Mouse (Mus musculus): Measurements from ENCODE around the gene Eif3b. TPM values are rescaled to one million over a fixed set of nuclear protein-coding genes. Genes with fewer than 3 reads are reported as not detected.
"Not testable (repeated sequence)": the region's sequence is repeated elsewhere in the genome, so short reads cannot be mapped to it uniquely, and the experiment has no call there.

Gene Eif3b
- total RNA-seq, 2 experiments from 2014 or later: 43.6 to 110 TPM

DNA sequence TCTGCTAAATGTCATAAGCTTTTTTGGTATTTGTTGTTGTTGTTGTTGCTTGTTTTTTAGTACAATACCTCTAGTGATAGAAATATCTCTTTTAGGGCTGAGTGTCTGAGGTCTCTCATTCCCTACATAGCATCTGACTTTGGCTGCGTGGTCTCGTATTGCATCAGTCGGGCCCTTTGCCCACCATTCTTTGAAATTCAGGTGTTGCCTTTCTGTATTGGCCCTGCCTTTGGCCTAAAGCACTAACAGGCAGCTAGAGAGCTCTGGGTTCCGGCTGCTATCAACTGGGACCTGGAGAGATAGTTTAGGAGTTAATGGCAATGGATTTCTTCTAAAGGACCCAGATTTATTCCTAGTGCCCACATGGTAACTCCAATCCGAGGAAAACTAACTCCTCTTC, 27.1 kb upstream of the Eif3b start:
- ATAC-seq (replicated peaks; ENCODE audit: low FRiP score, poor library complexity, severe bottlenecking): no peak

DNA sequence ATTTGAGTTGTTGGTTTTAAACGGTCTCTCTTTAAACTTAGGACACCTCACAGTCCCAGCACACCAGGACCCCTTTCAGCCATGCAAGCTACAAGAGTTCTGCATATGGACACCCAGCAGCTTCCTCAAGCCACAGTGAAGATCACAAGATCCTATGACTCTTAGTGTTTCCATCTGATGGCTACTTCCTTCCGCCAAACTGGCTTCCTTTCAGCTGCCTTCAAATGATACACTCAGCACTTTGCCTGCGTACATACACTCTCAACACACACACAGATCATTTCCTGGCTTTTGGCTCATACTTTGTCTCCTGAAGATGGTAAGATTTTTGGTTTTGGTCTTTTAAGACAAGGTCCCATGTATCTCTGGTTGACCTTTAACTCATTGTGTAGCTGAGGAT, 26.4 kb upstream of the Eif3b start:
- ATAC-seq (replicated peaks; ENCODE audit: low FRiP score, poor library complexity, severe bottlenecking): no peak

DNA sequence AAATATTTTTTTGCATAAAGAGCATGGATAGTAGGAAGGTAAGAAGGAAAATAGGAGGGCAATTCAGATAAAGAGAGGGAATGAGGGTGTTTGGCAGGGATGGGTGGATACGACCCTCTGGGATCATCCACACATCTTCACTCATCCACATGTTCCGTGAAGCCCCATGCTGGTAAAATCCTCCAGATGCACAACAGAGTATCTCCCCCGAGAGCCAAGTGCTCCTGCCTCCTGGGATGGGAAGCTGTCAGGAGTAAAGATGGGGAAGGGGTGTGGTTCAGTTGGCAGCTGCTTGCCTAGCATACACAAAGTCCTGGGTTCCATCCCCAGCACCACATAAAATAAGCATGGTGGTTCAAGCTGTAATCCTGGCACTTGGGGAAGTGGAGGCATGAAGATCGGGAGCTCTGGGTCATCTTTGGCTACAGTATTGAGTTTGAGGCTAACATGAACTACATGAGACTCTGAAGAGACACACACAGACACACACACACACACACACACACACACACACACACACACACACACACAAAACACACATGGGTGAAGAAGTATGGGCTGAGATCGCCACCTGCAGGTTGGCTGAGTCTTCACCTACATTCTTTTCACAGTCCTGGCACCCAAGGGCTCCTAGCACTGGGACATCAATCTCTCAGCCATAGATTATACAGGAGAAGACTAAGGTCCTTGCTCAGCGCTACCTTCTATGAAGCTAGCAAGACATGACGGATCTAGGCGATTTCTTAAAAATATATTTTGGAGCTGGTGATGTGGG, 22.8 kb upstream of the Eif3b start:
- no peak for ATAC-seq (replicated peaks; ENCODE audit: low FRiP score, poor library complexity, severe bottlenecking)

DNA sequence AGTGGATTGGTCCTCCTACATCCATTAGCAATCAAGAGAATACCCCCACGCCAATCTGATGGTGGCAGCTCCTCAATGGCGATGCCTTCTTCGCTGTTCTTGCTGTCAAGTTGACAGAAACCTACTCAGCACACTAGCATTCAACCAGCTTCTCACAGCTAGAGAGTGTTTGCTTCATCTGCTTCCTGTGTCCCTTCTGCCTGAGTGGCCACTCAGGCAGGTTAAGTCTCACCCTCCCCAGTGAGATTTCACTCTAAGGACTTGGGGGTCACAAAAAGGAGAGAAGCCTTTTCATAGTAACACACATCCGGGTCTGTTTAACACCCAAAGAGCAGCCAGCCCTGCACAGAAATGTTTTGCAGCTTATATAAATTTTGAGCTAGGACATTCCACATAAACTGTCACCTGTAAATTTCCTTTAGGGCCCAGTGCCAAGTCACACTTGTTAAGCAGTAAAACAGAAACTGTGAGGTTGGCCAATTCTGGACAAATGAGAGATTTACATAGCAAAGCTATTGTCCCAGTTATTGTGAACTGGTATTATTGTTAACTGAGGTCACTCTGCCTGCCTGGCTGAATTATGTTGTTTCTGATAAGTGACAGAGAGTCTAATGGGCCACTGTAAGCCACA, 16.4 kb upstream of the Eif3b start:
- no peak for ATAC-seq (replicated peaks; ENCODE audit: low FRiP score, poor library complexity, severe bottlenecking)

DNA sequence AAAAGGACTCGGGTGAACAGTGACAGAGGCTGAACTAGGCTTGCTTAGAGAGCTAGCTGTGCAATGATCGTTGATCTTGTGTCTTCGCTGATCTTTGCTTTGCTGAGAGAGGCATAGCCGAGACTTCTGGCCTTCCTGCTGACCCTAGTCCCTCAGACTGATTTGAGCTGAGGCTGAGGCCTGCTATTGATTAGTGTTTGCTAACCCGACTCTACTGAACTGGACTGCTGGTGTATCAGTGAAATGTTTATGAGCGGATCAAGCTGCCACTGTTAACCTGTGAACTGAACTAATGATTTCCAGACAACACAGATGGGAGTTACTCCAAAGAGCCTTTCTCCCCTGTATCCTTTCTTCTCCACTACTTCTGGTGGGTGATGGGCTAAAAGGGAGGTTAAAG, 14.0 kb upstream of the Eif3b start:
- ATAC-seq (replicated peaks; ENCODE audit: low FRiP score, poor library complexity, severe bottlenecking): no peak

DNA sequence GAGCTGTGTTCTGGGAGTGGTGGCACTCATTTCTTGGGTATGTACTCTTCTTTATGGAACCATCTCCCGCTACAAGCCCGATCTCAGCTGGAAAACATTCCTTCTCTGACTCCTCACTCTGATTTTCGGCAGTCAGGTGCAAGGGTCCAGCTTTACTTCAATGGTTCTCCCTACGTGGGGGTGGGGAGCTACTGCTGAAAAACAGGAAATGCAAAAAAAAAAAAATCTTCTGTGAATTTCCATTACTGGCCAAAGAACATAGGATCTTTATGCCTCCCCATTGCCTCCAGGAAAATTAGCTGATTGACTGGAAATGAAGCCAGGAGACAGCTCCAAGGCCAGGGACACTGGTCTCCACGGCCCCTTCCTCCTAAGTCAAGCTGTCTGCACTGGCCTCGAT, 12.5 kb upstream of the Eif3b start:
- no peak for ATAC-seq (replicated peaks; ENCODE audit: low FRiP score, poor library complexity, severe bottlenecking)

DNA sequence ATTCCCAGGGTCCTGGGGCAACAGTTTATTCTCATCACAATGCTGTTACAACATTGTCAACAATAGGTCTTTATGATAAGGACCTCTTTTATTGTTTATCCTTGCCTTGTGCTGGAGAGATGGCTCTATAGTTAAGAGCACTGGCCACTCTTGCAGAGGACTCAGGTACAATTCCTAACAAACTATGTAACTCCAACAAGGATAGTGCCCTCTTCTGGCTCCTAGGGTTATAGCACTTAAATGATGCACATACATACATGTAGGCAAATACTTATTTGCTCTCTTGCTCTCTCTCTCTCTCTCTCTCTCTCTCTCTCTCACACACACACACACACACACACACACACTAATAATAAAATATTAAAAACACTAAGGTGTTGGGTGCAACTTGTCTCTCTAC, 10.3 kb upstream of the Eif3b start:
- ATAC-seq (replicated peaks; ENCODE audit: low FRiP score, poor library complexity, severe bottlenecking): no peak

DNA sequence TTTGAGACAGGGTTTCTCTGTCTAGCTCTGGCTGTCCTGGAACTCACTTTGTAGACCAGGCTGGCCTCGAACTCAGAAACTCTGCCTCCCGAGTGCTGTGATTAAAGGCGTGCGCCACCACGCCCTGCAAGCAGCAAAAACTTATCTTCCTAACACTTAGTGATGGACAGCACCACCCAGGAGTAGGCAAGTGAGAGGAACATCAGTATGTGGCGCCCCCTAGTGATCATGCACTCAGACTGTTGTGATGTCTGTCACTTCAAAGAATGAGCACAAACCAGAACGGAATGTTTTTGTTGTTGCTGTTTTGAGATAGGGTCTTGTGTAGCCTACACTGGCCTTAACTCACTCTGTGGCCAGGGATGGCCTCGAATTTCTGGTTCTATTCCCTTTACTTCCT, 7.8 kb upstream of the Eif3b start:
- peak; percentile 77; the same call in 1 of the 2 replicates for ATAC-seq (replicated peaks; ENCODE audit: low FRiP score, poor library complexity, severe bottlenecking)

DNA sequence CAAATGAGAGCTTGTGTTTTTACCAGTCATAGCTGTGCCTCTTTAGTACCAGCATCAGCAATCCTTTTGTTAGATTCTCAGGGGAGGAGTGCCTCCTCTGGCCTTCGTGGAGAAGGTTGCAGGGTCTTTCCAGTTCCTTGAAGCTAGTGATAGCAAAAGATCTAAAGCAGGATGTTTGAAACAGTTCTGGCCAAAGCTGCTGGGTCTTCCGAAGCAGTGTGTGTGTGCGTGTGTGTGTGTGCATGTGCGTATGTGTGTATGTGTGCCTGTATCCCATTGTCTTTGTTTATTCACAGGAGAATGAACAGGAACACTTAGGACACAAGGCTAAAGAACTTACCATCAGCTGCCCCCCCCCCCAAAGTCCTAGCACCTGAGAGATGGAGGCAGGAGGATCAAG, 4.5 kb upstream of the Eif3b start:
- no peak for ATAC-seq (replicated peaks; ENCODE audit: low FRiP score, poor library complexity, severe bottlenecking)

DNA sequence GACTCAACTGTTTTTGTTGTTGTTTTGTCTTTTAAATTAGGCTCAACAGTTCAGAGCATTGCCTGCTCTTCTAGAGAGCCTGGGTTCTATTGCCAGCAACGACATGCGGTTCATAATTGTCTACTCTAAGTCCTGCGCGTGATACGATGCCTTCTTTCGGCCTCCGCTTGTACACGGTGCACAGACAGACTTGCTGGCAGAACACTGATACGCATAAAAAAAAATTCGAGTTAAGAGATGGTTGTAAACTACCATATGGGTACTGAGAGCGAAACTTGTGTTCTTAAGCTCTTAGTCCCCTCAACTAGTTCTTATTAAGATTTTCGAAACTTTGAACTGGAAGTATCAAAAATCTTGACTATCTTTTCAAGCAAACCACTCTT, 1.0 kb upstream of the Eif3b start:
- peak; percentile 1; the same call in 1 of the 2 replicates for ATAC-seq (replicated peaks; ENCODE audit: low FRiP score, poor library complexity, severe bottlenecking)

DNA sequence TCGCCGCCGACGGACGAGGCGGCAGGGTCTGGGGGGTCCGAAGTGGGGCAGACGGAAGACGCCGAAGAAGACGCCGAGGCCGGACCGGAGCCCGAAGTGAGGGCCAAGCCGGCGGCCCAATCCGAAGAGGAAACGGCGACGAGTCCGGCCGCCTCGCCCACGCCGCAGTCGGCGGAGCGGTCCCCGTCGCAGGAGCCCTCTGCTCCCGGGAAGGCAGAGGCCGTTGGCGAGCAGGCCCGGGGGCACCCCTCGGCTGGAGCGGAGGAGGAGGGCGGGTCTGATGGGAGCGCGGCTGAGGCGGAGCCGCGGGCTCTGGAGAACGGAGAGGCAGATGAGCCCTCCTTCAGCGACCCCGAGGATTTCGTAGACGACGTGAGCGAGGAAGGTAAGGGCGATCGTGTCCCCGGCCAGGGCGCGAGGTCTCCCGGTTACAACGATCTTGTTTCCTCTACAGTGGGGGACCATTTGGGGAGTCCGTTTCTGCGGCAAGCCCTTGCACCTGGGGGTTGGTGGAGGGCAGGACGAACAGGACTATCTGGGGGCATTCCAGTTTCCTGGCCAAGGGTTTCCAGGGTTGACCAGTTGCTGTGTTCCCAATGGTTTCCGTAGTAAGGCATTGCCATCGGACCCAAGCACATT, 433 bp downstream of the Eif3b start:
- peak; percentile 47; the same call in 1 of the 2 replicates for ATAC-seq (replicated peaks; ENCODE audit: low FRiP score, poor library complexity, severe bottlenecking)

DNA sequence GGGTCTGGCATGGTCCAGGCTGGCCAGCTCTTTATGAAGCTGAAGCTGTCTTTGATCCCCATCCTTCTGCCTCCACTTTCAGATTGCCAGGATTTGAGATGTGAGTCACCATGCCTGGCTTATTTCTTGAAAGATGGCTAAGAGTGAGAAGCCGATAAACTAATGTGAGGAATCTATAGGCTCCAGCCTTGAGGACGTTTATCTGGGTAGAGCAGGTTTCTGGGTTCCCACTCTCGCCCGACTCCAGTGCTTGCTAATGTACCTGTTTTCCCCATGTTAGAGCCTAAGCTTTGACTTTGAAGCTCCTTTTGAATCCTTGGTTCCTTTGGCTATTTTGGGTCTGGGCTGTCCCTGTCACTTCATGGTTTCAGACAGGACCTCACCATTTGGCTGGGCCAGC, 1.5 kb downstream of the Eif3b start:
- ATAC-seq (replicated peaks; ENCODE audit: low FRiP score, poor library complexity, severe bottlenecking): peak; percentile 18

DNA sequence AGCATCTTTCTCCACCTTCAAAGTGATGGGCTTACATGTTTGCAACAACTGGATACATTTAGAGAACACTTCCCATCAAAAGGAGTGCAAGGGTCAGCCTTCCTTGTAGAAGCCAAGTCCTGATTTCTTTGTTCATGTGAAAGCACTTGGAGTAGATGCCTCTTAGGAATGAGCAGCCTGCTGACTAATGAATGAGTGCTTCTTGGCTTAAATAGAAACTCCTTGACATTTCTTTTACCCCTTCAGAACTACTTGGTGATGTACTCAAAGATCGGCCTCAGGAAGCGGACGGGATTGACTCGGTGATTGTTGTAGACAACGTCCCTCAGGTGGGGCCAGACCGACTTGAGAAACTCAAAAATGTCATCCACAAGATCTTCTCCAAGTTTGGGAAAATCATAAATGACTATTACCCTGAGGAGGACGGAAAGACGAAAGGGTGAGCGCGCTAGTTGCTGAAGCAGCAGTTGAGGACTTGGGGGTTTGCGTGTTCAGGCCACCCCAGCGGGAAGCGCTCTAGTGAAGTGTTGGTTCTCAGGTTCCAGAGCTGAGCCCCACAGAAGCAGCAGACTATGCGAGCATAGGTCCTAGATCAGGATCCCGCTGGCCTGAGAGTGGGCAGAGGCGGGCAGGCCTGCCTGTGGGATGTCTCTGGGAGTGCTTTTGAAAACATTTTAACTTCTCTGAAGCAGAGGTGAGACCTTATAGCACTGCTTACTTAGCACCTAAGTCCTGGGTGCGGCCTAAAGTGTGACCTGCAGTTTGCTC, 6.1 kb downstream of the Eif3b start:
- ATAC-seq (replicated peaks; ENCODE audit: low FRiP score, poor library complexity, severe bottlenecking): no peak

DNA sequence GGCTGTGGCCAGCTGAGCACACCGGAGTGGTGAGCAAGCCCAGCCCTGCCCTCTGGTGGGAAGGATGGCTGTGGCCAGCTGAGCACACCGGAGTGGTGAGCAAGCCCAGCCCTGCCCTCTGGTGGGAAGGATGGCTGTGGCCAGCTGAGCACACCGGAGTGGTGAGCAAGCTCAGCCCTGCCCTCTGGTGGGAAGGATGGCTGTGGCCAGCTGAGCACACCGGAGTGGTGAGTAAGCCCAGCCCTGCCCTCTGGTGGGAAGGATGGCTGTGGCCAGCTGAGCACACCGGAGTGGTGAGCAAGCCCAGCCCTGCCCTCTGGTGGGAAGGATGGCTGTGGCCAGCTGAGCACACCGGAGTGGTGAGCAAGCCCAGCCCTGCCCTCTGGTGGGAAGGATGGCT, 20.0 kb downstream of the Eif3b start:
- not testable (repeated sequence) for ATAC-seq (replicated peaks; ENCODE audit: low FRiP score, poor library complexity, severe bottlenecking)

DNA sequence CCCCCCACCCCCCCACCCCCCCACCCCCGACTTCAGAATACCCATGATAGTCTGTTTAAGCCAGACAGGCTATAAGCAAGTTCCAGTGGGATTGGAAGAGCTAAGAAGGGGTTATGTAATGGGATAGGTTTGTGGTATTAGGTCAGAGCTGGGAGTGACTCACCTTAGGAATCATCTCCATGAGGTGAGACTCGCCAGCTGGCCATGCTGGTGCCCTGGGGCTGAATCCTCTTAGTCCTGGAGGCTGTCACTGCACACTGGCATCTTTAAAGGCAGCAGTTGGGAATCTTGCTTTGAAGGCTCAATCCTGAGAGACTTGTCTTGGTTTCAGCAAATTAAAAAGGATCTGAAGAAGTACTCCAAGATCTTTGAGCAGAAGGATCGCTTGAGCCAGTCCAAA, 22.3 kb downstream of the Eif3b start:
- ATAC-seq (replicated peaks; ENCODE audit: low FRiP score, poor library complexity, severe bottlenecking): no peak

DNA sequence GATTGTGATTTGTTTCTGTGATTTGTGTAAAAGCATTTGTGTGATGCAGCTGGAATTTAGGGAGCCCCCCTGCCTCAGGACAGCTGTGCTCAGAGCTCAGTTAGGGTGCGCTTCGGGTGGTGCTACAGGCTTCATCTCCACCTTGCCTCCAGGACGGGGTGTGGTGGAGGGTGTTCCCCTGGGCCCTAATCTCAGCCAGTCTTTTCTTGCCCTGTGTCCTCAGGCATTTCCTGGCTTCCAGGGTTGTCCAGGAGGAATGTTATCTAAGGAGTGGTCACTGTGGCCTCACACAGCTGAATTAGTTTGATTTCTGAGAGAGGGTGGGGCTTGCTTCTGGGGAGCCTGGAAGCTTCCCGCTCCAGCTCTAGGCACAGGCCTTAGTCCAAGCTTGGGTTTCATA, 24.9 kb downstream of the Eif3b start:
- no peak for ATAC-seq (replicated peaks; ENCODE audit: low FRiP score, poor library complexity, severe bottlenecking)

DNA sequence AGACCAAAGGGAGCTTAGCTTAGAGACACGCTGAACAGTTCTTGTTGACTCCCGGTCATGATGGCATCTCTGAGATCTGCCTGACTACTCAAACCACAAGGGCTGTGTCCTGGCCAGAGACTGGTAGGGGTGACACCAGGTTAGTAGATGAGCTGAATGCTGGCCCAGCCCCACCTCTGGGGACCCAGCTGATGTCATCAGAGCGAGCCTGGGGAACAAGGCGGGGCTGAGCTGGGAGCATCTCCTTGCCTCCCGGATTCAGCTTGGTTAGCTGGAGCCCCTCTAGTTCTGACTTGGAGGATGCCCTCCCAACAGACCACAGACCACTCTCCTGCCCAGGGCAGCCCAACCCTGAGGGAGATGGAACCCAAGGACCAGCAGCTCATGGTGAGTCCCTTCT, 26.2 kb downstream of the Eif3b start, which contains the start of gene Gm4869:
Gm4869 (plus strand) TSS at position 301 of the 400 bp plus-strand sequence.
- ATAC-seq (replicated peaks; ENCODE audit: low FRiP score, poor library complexity, severe bottlenecking): no peak

DNA sequence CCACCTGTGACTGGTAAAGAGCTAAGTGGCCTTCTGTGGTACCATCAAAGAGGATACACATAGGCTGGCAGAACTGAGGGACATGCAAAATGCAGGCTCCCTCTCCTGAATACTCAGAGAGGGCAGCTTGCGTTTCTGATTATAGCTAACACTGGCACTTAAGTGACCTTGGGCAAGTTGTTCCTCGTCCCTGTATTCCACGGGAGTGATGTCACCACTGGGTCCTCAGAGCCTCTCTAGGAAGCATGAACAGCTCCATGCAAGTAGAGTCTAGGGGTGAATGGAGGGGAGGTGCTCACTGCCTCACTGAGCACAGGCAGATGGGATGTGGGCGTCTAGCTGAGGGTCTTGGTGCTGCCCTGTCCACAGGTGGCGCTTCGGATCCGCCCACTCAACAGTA, 26.9 kb downstream of the Eif3b start:
- ATAC-seq (replicated peaks; ENCODE audit: low FRiP score, poor library complexity, severe bottlenecking): no peak

DNA sequence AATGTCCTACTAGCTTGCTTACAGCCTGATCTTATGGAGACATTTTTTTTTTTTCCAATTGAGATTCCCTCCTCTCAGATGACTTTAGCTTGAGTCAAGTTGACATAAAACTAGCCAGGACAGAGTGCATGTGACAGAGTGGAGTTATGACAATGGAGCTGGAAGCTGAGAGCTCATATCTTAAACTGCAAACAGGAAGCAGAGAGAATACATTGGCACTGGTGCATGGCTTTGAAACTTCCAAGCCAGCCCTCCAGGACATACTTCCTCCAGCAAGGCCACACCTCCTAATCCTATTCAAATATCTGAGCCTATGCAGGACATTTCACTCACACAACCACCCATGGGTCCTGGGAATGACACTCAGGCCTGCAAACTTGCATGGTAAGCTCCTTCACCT, 35.4 kb downstream of the Eif3b start:
- no peak for ATAC-seq (replicated peaks; ENCODE audit: low FRiP score, poor library complexity, severe bottlenecking)

DNA sequence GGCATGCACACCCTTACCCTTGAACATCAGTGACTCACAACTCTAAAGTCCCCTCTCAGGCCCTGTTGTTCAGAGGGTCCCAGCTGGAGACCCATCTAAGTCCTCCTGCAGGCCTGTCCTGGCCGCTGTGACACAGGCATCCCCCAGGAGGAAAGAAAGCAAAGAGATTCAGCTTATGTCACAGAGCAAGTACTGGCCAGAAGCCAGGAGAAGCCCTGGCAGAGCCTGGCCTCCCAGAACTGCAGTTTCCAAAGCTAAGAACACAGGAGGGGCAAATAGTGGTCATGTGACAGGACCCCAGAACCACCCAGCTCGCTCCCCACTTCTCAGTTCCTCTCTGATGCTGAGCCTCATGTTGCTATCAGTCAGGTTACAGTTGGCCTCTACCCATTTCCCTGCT, 36.3 kb downstream of the Eif3b start:
- ATAC-seq (replicated peaks; ENCODE audit: low FRiP score, poor library complexity, severe bottlenecking): no peak

Measured in erythroid progenitor cell, adult 5-6 weeks (primary cell).